Mouse (Mus musculus) forebrain, embryonic 15.5 days (tissue): ENCODE measurements around the gene Cdh23. TPM values are rescaled to one million over a fixed set of nuclear protein-coding genes. Genes with fewer than 3 reads are reported as not detected.

Experiments used
- ATAC-seq: fragments of 200-750 bp; cut with Nextera tagmentation; replicated peaks from 2 replicates; pipeline ENCODE4 v1.8.0; 2017; ENCODE audit warnings: mild to moderate bottlenecking, moderate TSS enrichment, moderate library complexity
- H3K27ac ChIP-seq: fragments of 300-500 bp; sonication (generic); replicated peaks from 2 replicates; pipeline ENCODE4 v1.5.1; 2015; ENCODE audit warnings: mild to moderate bottlenecking, inconsistent platforms
- H3K27me3 ChIP-seq: fragments of 300-500 bp; sonication (generic); 2 replicates; pipeline ENCODE4 v1.6.1; 2015; ENCODE audit warnings: inconsistent platforms
- H3K36me3 ChIP-seq: fragments of 300-500 bp; sonication (generic); 2 replicates; pipeline ENCODE4 v1.6.1; 2015; ENCODE audit warnings: mild to moderate bottlenecking, inconsistent platforms
- H3K4me1 ChIP-seq: fragments of 300-500 bp; sonication (generic); 2 replicates; pipeline ENCODE4 v1.6.1; 2015; ENCODE audit warnings: inconsistent platforms
- H3K4me2 ChIP-seq: fragments of 300-500 bp; sonication (generic); replicated peaks from 2 replicates; pipeline ENCODE4 v1.6.1; 2015; ENCODE audit warnings: mild to moderate bottlenecking, inconsistent platforms
- H3K4me3 ChIP-seq: fragments of 300-500 bp; sonication (generic); 2 replicates; pipeline ENCODE4 v1.5.1; 2015; ENCODE audit warnings: mild to moderate bottlenecking, inconsistent platforms
- H3K9ac ChIP-seq: fragments of 300-500 bp; sonication (generic); replicated peaks from 2 replicates; pipeline ENCODE4 v1.6.1; 2015; ENCODE audit warnings: mild to moderate bottlenecking, inconsistent platforms
- H3K9me3 ChIP-seq: fragments of 300-500 bp; sonication (generic); 2 replicates; pipeline ENCODE4 v1.6.1; 2016; ENCODE audit warnings: inconsistent platforms
- WGBS: fragments of 180-500 bp; shearing (Covaris S2); methylation state at CpG from one replicate; pipeline ENCODE4 v1.1.7; 2015; ENCODE audit warnings: mixed read lengths; 5-methylcytosine and 5-hydroxymethylcytosine counted together
- polyA plus RNA-seq: library from polyadenylated mRNA; unstranded; fragments of >200 nt; fragmentation: Nextera tagmentation; extraction: Ambion mirVana; gene quantifications from 2 replicates; pipeline ENCODE4 v1.2.1, GENCODE M21; 2015

Cdh23 gene
- polyA plus RNA-seq, 1 experiment from 2014 or later: 1.2 TPM

DNA sequence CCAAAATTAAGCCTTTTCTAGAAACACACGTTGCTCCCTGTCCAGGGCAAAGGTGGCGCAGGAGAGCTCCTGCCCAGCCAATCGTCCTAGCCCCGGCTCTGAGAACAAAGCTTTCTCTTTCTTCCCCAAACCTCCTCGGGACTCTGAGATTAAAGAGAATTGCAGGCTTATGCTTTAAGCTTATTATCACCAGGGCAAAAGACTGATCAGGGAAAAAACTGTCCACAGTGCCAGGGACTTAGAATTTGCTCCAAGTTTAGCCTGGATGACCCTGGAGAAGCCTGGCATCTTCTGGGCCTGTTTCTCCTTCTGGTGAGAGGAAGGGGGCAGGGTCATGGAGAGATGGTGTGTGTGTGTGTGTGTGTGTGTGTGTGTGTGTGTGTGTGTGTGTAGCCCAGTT lies 434.8 kb downstream of the Cdh23 start:
- H3K9ac ChIP-seq: no peak overlapping the region
- WGBS: 28% methylated on average over 5 of the region's 5 CpGs
- no peaks in the 10 kb centered on the region for H3K36me3 ChIP-seq
- no peak overlapping the region for H3K4me2 ChIP-seq
- no peak overlapping the region for H3K4me3 ChIP-seq
- H3K27ac ChIP-seq: no peak overlapping the region; the same call in 1 of the 2 replicates
- no peak for ATAC-seq
- H3K4me1 ChIP-seq: peaks cover 14% of the 10 kb centered on the region
- H3K9me3 ChIP-seq: no peaks in the 10 kb centered on the region
- H3K27me3 ChIP-seq: no peaks in the 10 kb centered on the region

GRCm38 (mm10) chr10:60260557-60261294 lies 435.6 kb downstream of the Cdh23 start:
- H3K4me3 ChIP-seq: no peak overlapping the region
- H3K9ac ChIP-seq: no peak overlapping the region
- ATAC-seq: no peak
- H3K9me3 ChIP-seq: no peaks in the 10 kb centered on the region
- peaks cover 14% of the 10 kb centered on the region for H3K4me1 ChIP-seq
- no peaks in the 10 kb centered on the region for H3K27me3 ChIP-seq
- 83% methylated on average over 5 of the region's 5 CpGs for WGBS
- no peaks in the 10 kb centered on the region for H3K36me3 ChIP-seq
- H3K27ac ChIP-seq: no peak overlapping the region
- no peak overlapping the region for H3K4me2 ChIP-seq

DNA sequence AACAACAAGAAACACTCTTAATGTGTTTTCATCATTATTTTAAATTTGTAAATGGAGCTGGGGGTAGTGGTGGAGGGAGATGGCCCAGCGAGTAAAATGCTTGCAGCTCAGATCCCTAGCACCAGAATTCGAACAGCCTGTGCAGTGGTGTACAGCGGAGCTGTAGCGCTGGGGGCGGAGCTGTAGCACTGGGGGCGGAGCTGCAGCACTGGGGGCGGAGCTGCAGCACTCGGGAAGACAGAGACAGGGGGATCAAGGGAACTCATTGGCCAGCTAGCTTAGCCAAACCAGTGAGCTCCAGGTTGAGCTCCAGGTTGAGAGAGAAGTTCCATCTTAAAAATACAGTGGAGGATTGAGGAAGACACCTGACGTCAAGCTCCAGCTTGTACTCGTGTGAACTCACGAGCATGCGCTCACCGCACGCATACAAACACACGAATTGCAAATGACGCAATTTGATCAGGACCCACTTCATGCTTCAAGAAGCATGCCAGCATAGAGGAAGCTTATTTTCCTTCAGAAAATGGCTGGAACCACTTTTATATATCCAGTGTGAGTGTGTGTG lies 438.9 kb downstream of the Cdh23 start:
- no peaks in the 10 kb centered on the region for H3K27me3 ChIP-seq
- ATAC-seq: no peak
- H3K9ac ChIP-seq: no peak overlapping the region
- H3K4me2 ChIP-seq: no peak overlapping the region
- H3K27ac ChIP-seq: no peak overlapping the region
- peaks cover 4% of the 10 kb centered on the region for H3K4me1 ChIP-seq
- no peak overlapping the region for H3K4me3 ChIP-seq
- no peaks in the 10 kb centered on the region for H3K36me3 ChIP-seq
- WGBS: 55% methylated on average over 16 of the region's 16 CpGs
- no peaks in the 10 kb centered on the region for H3K9me3 ChIP-seq

GRCm38 (mm10) chr10:60256088-60256487 lies 440.2 kb downstream of the Cdh23 start:
- H3K9me3 ChIP-seq: no peaks in the 10 kb centered on the region
- ATAC-seq: no peak
- H3K36me3 ChIP-seq: no peaks in the 10 kb centered on the region
- 93% methylated on average over 6 of the region's 6 CpGs for WGBS
- no peak overlapping the region for H3K27ac ChIP-seq
- H3K27me3 ChIP-seq: no peaks in the 10 kb centered on the region
- H3K4me3 ChIP-seq: no peak overlapping the region
- H3K9ac ChIP-seq: no peak overlapping the region
- H3K4me1 ChIP-seq: no peaks in the 10 kb centered on the region
- H3K4me2 ChIP-seq: no peak overlapping the region

Other genes starting within 250 kb of the Cdh23 start
- 13.2 and 13.9 TPM in 2 replicates for gene Slc29a3, start 56.3 kb upstream of the Cdh23 start, polyA plus RNA-seq
- gene Unc5b, start 135.1 kb upstream of the Cdh23 start, polyA plus RNA-seq: 2.8 and 3.0 TPM in 2 replicates